Mouse (Mus musculus): ENCODE measurements around the gene Cul1.

DNA sequence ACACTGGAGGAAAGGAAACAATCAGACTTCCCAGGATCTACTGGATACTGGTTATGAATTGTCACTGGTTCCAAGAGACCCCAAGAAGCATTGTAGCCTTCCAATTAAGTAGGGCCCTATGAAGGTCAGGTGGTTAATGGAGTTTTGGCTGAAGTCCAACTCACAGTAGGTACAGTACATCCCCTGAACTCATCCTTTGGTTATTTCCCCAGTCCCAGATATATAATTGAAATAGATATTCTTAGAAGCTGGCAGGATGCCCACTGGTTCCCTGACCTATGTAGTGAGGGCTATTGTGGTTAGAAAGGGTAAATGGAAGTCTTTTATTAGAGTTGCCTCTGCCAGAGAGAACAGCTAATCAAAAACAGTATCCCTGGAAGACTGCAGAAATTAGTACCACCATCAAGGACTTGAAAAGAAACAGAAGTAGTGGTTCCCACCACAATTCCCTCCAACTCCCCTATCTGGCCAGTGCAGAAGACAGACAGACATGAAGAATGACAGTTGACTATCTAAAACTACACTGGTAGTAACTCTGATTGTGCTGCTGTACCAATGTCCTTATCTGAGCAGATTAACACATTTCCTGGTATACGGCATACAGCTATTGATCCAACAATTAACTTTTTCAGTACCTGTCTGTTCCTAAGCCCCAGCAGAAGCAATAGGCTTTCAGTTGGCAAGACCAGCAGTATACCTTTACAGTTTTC is 112.3 kb downstream of the Cul1 start:
- TF ChIP-seq CTCF (IDR thresholded peaks at IDR 0.05; ENCODE audit: control insufficient read depth, insufficient read depth, insufficient read length), result no peak
- TF ChIP-seq MYOG (IDR thresholded peaks at IDR 0.05; ENCODE audit: control insufficient read depth, extremely low read depth, insufficient read length), result no peak

Measured in C2C12 (cell line).